Mouse (Mus musculus) ES-Bruce4 (cell line): ENCODE results near the gene Mrpl17.

ENCODE experiments used
- CTCF ChIP-seq: IDR thresholded peaks from one replicate; pipeline ENCODE4 v1.8.1; 2011; ENCODE audit warnings: low read depth, low read length
- POLR2A ChIP-seq: IDR thresholded peaks from one replicate; pipeline ENCODE4 v1.8.1; 2011; ENCODE audit warnings: low read length; ENCODE audit not compliant: insufficient read depth

- no peak for TF ChIP-seq POLR2A
- TF ChIP-seq CTCF, result no peak
Measured at GRCm38 (mm10) chr7:105796972-105797371, 13.9 kb downstream of the Mrpl17 start.
